Mouse (Mus musculus) embryonic facial prominence, embryonic 11.5 days (tissue): ENCODE results near the gene Sec24a. TPM values are rescaled to one million over a fixed set of nuclear protein-coding genes. Genes with fewer than 3 reads are reported as not detected.
A peak's percentile ranks its signal among the peaks of the same experiment; 100 is the strongest.

Source experiments
- ATAC-seq: fragments of 200-750 bp; cut with Nextera tagmentation; replicated peaks from 2 replicates; pipeline ENCODE4 v1.8.0; 2017; ENCODE audit warnings: low read depth; ENCODE audit not compliant: insufficient number of reproducible peaks, low FRiP score, low TSS enrichment
- DNase-seq: peaks from one replicate; pipeline ENCODE4 v3.0.0-alpha.2; 2015; ENCODE audit warnings: low spot score
- H3K27ac ChIP-seq: fragments of 300-500 bp; sonication (generic); replicated peaks from 2 replicates; pipeline ENCODE4 v1.5.1; 2014; ENCODE audit warnings: mild to moderate bottlenecking, low read depth, low read length, control low read depth
- H3K27me3 ChIP-seq: fragments of 300-500 bp; sonication (generic); 2 replicates; pipeline ENCODE4 v1.6.1; 2014; ENCODE audit warnings: mild to moderate bottlenecking, low read length, moderate library complexity, mixed read lengths; ENCODE audit not compliant: control insufficient read depth, insufficient read depth
- H3K36me3 ChIP-seq: fragments of 300-500 bp; sonication (generic); replicated peaks from 2 replicates; pipeline ENCODE4 v1.6.1; 2014; ENCODE audit warnings: low read depth, mild to moderate bottlenecking, low read length, moderate library complexity, mixed read lengths; ENCODE audit not compliant: control insufficient read depth, insufficient read depth
- H3K4me1 ChIP-seq: fragments of 300-500 bp; sonication (generic); 2 replicates; pipeline ENCODE4 v1.6.1; 2014; ENCODE audit warnings: low read length, mixed read lengths; ENCODE audit not compliant: control insufficient read depth, insufficient read depth
- H3K4me2 ChIP-seq: fragments of 300-500 bp; sonication (generic); 2 replicates; pipeline ENCODE4 v1.6.1; 2014; ENCODE audit warnings: low read depth, mild to moderate bottlenecking, control low read depth, low read length, moderate library complexity
- H3K4me3 ChIP-seq: fragments of 300-500 bp; sonication (generic); 2 replicates; pipeline ENCODE4 v1.5.1; 2014; ENCODE audit warnings: low read depth, low read length, control low read depth
- H3K9ac ChIP-seq: fragments of 300-500 bp; sonication (generic); replicated peaks from 2 replicates; pipeline ENCODE4 v1.6.1; 2014; ENCODE audit warnings: mild to moderate bottlenecking, control low read depth, low read length
- H3K9me3 ChIP-seq: fragments of 300-500 bp; sonication (generic); replicated peaks from 2 replicates; pipeline ENCODE4 v1.6.1; 2016; ENCODE audit warnings: mild to moderate bottlenecking, low read length, inconsistent platforms, mixed read lengths; ENCODE audit not compliant: control insufficient read depth
- WGBS: fragments of 180-500 bp; shearing (Covaris S2); extraction: QIAGEN DNeasy Blood & Tissue Kit; methylation state at CpG from one replicate; pipeline ENCODE4 v1.1.7; 2014; 5-methylcytosine and 5-hydroxymethylcytosine counted together
- polyA plus RNA-seq: library from polyadenylated mRNA; unstranded; fragments of >200 nt; fragmentation: Nextera tagmentation; extraction: Ambion mirVana; gene quantifications from 2 replicates; pipeline ENCODE4 v1.2.1, GENCODE M21; 2014

The Sec24a gene
- polyA plus RNA-seq, result 10.5 and 11.5 TPM in 2 replicates

GRCm38 (mm10) chr11:51763213-51763907, at the start of gene Sec24a, which contains the start of gene Sar1b:
Sec24a (minus strand) TSS chr11:51763634.
Sar1b (plus strand) TSS chr11:51763687.
- Histone ChIP-seq H3K4me3 (peak within 1 kb of the TSS; percentile 61), H3K9ac (peak within 1 kb of the TSS; percentile 70), H3K27me3 (no peaks in the 10 kb centered on the region), H3K36me3 (no peaks in the 10 kb centered on the region), H3K9me3 (no peaks in the 10 kb centered on the region), H3K27ac (no peak within 1 kb of the TSS), H3K4me1 (no peaks in the 10 kb centered on the region), H3K4me2 (peak within 1 kb of the TSS; percentile 91)
- WGBS, result under 1% methylated on average over 30 of the region's 30 CpGs
- peak; percentile 84 for DNase-seq
- ATAC-seq, result peak; percentile 89

- WGBS, result 95% methylated on average over 8 of the region's 8 CpGs
- Histone ChIP-seq H3K4me3 (no peak overlapping the region), H3K36me3 (no peaks in the 10 kb centered on the region), H3K4me2 (no peak overlapping the region), H3K9ac (no peak overlapping the region), H3K9me3 (no peaks in the 10 kb centered on the region), H3K27me3 (no peaks in the 10 kb centered on the region), H3K27ac (no peak overlapping the region), H3K4me1 (no peaks in the 10 kb centered on the region)
- DNase-seq (no peak), ATAC-seq (no peak)
Observed at GRCm38 (mm10) chr11:51812022-51812546, 48.6 kb upstream of the Sec24a start.

- no peak overlapping the region for H3K27ac ChIP-seq
- DNase-seq (no peak), ATAC-seq (no peak)
- no peak overlapping the region for H3K9ac ChIP-seq
- H3K4me1 ChIP-seq, result no peaks in the 10 kb centered on the region
- H3K4me3 ChIP-seq, result no peak overlapping the region
- no peaks in the 10 kb centered on the region for H3K9me3 ChIP-seq
- WGBS, result 80% methylated on average over 4 of the region's 4 CpGs
- no peak overlapping the region for H3K4me2 ChIP-seq
- H3K27me3 ChIP-seq, result no peaks in the 10 kb centered on the region
- no peaks in the 10 kb centered on the region for H3K36me3 ChIP-seq
Observed at GRCm38 (mm10) chr11:51811230-51811629, 47.8 kb upstream of the Sec24a start.

GRCm38 (mm10) chr11:51809632-51810224, 46.3 kb upstream of the Sec24a start:
- Histone ChIP-seq H3K9me3 (no peaks in the 10 kb centered on the region), H3K36me3 (no peaks in the 10 kb centered on the region), H3K27ac (no peak overlapping the region), H3K4me2 (no peak overlapping the region), H3K27me3 (no peaks in the 10 kb centered on the region), H3K4me1 (no peaks in the 10 kb centered on the region; the same call in 1 of the 2 replicates), H3K4me3 (no peak overlapping the region), H3K9ac (no peak overlapping the region)
- DNase-seq (peak; percentile 43), ATAC-seq (no peak)
- WGBS, result 61% methylated on average over 6 of the region's 6 CpGs

- Histone ChIP-seq H3K36me3 (no peaks in the 10 kb centered on the region), H3K4me2 (no peak overlapping the region), H3K4me3 (no peak overlapping the region), H3K4me1 (no peaks in the 10 kb centered on the region; the same call in 1 of the 2 replicates), H3K27me3 (no peaks in the 10 kb centered on the region), H3K9ac (no peak overlapping the region; the same call in 1 of the 2 replicates), H3K9me3 (no peaks in the 10 kb centered on the region), H3K27ac (no peak overlapping the region)
- DNase-seq (no peak), ATAC-seq (no peak)
- WGBS, result 43% methylated on average over 13 of the region's 13 CpGs
Observed at GRCm38 (mm10) chr11:51807108-51807879, 43.9 kb upstream of the Sec24a start.

- Histone ChIP-seq H3K27me3 (no peaks in the 10 kb centered on the region), H3K4me2 (peak overlapping the region; percentile 47), H3K4me3 (peak overlapping the region; percentile 43), H3K27ac (no peak overlapping the region), H3K9ac (peak overlapping the region; percentile 33; the same call in 1 of the 2 replicates), H3K9me3 (no peaks in the 10 kb centered on the region), H3K36me3 (no peaks in the 10 kb centered on the region), H3K4me1 (no peaks in the 10 kb centered on the region; the same call in 1 of the 2 replicates)
- DNase-seq (peak; percentile 88), ATAC-seq (0 out of 2 replicates have a peak, but pooled peaks have one; percentile 57)
- 15% methylated on average over 17 of the region's 17 CpGs for WGBS
Observed at GRCm38 (mm10) chr11:51805221-51805981, 42.0 kb upstream of the Sec24a start.

GRCm38 (mm10) chr11:51800634-51801325, 37.3 kb upstream of the Sec24a start:
- no peak overlapping the region for H3K9ac ChIP-seq
- H3K9me3 ChIP-seq, result no peaks in the 10 kb centered on the region
- no peak overlapping the region for H3K27ac ChIP-seq
- 42% methylated on average over 7 of the region's 8 CpGs for WGBS
- H3K27me3 ChIP-seq, result no peaks in the 10 kb centered on the region
- H3K4me1 ChIP-seq, result no peaks in the 10 kb centered on the region; the same call in 1 of the 2 replicates
- H3K4me3 ChIP-seq, result no peak overlapping the region
- ATAC-seq (no peak), DNase-seq (no peak)
- no peaks in the 10 kb centered on the region for H3K36me3 ChIP-seq
- H3K4me2 ChIP-seq, result no peak overlapping the region
